Mouse (Mus musculus) 416B (cell line): ENCODE measurements around the gene Hpse2.

ENCODE experiments used
- DNase-seq: peaks from one replicate; pipeline ENCODE4 v3.0.0; 2011; ENCODE audit warnings: low read depth

Gene Hpse2

DNA sequence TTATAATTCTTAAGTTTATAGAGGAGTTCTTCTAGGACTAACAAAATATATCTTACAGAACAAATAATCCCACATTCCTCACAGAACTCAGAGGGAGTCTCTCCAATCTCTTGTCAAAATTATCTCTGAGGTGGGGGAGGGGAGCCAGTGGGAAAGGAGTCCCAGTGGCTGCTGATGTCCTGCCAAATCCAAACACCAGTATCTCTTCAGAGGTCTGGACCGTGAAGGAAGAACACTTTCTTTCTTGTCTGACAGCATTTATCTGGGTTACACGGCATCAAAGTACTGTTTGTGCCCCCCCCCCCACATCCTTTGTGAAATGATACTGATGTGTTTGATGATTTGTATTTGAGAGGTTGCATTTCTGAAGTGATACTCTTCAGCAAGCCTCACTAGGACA is 213.3 kb downstream of the Hpse2 start:
- no peak for DNase-seq

GRCm38 (mm10) chr19:43156085-43156484 is 232.1 kb downstream of the Hpse2 start:
- no peak for DNase-seq

- DNase-seq, result no peak
Observed at GRCm38 (mm10) chr19:43155582-43155981, 232.6 kb downstream of the Hpse2 start.

GRCm38 (mm10) chr19:43147901-43148300 is 240.3 kb downstream of the Hpse2 start:
- DNase-seq, result no peak

DNA sequence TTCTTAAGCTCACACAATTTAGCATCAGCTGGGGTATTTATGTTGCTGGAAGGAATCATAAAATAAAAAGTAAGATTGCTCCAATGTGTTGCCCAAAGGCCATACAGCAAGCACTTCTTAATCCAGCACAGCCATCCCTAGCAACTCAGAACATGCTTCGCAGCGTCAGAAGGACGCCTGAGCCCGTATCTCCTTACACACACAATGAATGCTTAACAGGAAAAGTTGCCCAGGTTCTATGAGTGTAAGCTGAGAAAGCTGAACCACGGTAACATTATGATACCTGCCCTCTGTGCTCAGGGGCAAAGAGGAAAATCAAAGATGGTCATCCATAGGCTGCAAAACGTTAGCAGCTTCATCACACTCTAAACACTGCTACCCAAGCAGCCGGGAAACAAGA is 241.3 kb downstream of the Hpse2 start:
- DNase-seq, result no peak

DNA sequence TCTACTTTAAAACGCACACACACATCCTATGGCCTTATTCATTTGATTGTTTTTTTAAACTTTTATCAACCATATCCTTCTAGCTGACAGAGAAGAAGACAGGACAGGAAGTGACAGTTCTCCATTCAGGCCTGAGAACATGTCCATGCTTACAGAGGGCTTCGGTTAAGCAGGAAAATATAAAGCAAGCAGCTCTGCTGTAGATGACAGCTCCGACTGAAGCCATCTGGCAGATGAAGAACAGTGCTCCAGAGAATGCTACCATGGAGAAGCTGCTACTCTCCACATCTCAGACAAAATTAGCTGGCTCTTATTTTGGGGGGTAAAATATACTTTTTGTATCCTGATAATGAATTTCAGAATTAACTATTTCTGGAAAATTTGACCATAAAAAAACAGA is 246.5 kb downstream of the Hpse2 start:
- no peak for DNase-seq

DNA sequence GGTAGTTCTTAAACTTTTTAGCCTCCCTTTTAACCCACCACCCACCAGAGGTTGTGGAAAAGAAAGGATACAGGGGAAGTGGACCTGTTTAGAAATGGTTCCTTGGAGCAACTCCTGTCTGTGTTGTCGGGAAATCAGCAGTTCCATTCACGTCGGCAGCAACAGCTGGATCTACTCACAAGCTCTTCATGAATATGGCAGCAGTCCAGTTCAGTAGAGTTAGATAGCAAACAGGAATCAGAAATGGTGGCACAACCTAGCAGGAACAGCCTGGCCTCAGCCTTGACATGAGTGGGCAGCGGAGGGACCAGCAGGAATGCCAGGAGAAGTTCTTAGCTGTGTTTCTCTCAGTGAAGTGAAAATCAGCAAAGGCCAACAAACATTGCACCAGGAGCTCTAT is 278.4 kb downstream of the Hpse2 start:
- DNase-seq, result no peak

DNA sequence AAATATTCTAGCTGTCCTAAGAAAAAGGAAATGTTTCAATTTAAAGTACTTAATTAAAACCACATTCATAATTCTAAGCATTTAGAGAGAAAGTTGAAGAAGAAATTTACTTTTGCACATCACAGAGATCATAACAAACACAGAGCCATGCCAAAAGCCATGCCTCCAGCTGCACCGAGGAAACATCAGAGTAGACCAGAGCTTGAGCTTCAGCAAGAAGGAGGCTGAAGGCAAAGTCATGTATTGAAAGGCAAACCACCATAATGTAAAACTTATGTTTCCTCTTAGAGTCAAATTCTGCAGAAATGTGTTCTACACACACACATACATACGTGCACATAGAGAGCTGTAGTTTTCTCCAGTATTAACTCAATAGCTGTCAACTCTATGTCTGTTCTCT is 291.2 kb downstream of the Hpse2 start:
- DNase-seq, result no peak

- no peak for DNase-seq
Observed at GRCm38 (mm10) chr19:43087216-43087615, 300.9 kb downstream of the Hpse2 start.

- DNase-seq, result no peak
Observed at GRCm38 (mm10) chr19:43064155-43064554, 324.0 kb downstream of the Hpse2 start.

- DNase-seq, result no peak
Observed at GRCm38 (mm10) chr19:43044506-43044905, 343.6 kb downstream of the Hpse2 start.

GRCm38 (mm10) chr19:43042721-43043120 is 345.4 kb downstream of the Hpse2 start:
- no peak for DNase-seq

GRCm38 (mm10) chr19:43042211-43042610 is 345.9 kb downstream of the Hpse2 start:
- no peak for DNase-seq

DNA sequence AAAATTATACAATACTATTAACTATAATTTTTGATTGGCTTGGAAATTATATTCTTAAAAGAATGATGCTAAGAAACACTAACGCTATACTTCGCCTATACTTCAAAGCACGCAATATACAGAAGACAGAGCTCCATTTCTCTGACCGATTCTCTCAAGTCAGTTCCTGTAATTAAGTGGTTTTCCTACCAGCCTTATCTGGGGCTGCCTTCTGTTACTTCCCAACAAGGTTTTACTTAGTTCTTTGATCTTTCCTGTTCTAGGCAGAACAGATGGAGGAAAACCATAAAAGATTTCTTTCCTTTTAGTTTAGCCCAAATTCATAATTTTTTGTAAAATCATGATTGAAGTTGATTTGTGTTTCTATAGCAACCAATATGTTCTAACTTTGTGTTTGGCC is 351.8 kb downstream of the Hpse2 start:
- DNase-seq, result peak; percentile 56

DNA sequence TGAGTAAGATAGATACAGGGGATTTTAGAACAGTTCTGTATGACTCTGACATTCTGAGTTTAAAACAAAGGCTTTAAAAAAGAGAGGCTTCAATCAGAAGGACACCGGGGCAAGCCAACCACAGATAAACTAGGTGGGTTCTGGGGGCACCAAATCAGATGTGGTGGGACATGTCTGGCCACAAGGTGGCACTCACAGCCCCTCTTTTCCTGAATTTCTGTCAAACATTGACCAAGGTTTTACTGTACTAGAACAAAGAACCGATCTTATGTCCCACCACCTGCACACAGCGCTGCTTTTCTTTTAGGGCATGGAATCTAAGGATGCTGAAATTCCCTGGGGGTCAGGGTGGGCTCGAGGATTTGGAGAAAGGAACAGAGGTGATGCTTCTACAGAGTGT is 360.9 kb downstream of the Hpse2 start:
- DNase-seq, result peak; percentile 38

DNA sequence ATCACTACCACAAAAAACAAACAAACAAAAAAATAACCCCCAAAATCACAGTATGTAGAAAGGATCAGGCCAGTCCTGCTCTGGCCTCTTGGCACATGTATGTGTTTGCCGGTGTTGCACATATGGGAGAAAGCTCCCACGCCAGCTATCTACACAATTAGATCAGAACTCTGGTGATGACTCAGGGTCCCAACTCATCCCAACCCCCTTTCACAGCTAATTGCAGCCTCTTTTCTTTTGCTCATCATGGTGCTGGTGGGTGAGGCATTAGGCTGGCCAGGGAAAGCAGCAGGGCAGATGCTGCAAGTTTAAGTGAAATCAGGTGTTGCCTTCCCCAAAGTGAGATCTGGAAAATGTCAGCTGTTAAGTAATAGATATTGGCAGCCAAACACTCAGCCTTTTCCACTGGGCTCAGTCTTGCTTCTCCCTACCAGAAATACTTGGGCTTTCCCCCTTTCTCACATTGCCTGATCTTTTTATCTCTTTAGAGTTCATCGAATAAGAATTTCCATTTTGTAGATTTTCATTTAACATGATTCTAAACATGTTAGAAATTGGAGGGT is 365.5 kb downstream of the Hpse2 start:
- DNase-seq, result no peak

- DNase-seq, result no peak
Observed at GRCm38 (mm10) chr19:43018792-43019191, 369.4 kb downstream of the Hpse2 start.

DNA sequence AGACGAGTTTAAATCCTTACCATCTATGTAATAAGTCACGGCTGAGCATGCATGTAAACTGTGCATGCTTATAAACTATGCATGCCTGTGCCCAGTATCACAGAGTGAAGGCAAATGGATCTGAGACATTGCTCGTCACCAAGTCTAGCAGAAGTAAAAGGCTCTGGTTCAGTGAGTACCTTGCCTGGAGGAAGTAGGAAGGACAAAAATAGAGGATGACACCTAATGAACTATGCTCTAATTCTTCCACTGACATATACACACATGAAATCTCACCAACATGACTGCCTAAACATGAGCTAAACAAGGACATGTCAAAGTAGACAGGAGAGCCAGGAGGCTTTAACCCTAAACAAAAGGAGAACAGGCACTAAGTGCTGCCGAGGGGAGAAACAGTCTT is 391.7 kb downstream of the Hpse2 start:
- no peak for DNase-seq

DNA sequence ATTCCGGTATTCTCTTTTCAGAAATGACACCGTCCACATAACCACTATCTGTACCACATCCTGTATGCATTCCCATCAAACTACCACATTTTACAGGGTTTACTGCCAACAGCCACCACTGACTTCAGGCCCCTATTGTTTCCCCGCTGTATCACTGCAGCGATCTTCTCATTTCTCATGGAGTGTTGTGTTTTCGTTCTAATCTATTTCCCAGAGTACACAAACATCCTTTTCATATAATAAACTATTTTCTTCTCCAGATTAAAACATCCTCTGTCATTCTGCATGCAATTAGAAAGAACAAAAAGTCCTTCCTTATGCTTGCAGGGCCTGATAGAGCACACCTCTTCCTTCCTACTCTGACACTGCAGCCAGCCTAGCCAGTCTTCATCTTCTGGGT is 399.3 kb downstream of the Hpse2 start:
- DNase-seq, result no peak

GRCm38 (mm10) chr19:42986315-42986701 is 401.8 kb downstream of the Hpse2 start:
- DNase-seq, result no peak

DNA sequence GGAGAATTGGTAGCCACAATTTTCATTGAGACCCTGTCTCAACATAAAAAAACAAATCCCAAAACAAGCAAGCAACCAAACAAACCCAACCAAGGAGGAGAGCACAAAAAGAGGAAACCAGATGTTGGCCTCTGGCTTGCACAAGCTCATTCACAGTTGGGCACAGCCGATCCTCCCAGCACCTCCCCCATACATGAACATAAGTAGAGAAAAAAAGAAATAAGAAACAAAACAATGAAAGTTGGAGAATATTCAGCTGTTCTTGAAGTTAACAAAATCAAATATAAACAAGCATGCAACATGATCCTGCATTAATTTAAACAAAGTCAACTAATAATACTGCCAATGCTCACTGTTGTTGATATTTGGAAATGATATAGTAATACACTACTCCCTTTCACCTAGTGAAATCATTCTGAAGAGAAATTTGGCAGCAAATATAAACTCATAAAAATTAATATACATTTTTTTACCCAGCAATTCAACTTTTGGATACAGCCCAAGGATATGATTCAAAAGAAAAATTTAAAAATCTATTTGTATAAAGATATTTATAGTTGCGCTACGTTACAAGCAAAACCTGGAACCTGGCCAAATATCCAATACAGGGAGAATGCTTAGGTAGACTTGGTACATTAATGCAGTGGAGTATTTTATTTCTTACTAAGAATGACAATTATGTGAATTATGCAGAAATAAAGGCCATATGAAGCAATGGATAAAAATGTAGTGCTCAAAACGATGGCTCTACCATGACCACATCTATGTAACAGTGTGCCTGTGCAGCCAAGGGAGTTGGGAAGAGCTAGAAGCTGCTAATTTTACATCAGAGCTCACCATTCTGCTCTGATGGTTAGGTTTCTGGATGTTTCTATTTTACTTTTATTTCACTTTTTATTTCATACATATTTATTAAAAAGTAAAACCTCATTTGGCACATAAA is 402.5 kb downstream of the Hpse2 start:
- no peak for DNase-seq

DNA sequence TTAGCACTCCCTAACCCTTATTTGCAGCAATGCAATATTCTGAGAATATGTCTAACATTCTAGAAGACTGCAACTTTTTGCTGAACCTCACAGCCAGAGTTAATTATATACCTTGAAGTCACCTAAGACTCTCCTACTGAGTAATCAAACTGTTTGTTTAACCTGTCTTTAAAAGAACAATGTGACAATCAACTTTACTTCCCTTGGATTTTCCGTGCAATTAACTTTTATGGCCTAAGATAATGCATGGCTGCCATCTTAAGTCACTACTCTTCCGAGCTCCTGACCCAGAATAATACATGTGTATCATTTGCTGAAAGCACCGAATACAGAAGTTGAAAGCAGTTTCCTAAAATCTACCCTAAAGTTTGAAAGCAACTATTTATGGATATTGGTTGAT is 407.6 kb downstream of the Hpse2 start:
- DNase-seq, result no peak

DNA sequence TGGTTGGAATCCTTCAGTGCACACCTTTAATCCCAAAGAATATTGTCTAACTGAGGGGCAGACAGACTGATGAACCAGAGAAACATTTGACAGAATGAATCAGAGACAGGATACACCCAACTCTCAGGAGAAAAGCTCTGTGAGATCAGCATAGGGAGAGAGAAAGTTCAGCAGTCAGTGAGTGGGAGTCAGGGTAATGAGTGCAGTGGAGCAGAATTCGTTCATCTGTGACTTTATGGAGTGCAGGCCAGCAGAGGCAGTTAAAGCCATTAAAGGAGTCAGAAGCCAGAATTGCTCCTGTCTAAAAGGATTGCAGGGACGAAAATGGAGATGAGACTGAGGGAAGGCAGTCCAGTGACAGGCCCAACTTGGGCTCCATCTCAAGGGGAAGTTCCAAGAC is 410.2 kb downstream of the Hpse2 start:
- DNase-seq, result no peak

GRCm38 (mm10) chr19:42973740-42974139 is 414.4 kb downstream of the Hpse2 start:
- DNase-seq, result no peak
